Comparison of ENCODE assay signal across 9 mouse cellular contexts in genomic region chr13:23429771-23430380, GRCm38 (mm10). TPM values are rescaled to one million over a fixed set of nuclear protein-coding genes. Genes with fewer than 3 reads are reported as not detected.
DNase-seq lines count a peak whose midpoint lies in the region; ATAC-seq and TF ChIP-seq lines count a peak whose summit lies in the region.
"Had no signal": no experiment of that assay in that cellular context is flagged by ENCODE, and none has a peak within 500 bp of the region (broad histone marks: within the 10 kb centered on the region; RNA-seq: fewer than 3 reads in every experiment).

No protein-coding gene starts in this region.

- no peak for ATAC-seq in hindbrain, embryonic 12.5 days (ENCODE audit: low FRiP score)
- ATAC-seq in midbrain, embryonic 13.5 days: no peak

- H3K4me1 ChIP-seq in bone marrow, adult 2 months (ENCODE audit: control insufficient read depth, insufficient read depth, low read length): no peaks in the 10 kb centered on the region; the same call in 1 of the 2 replicates
- H3K4me1 ChIP-seq in hindbrain, embryonic 12.5 days: peaks cover 9% of the 10 kb centered on the region; the same call in 1 of the 2 replicates
- peaks cover 30% of the 10 kb centered on the region for H3K4me1 ChIP-seq in midbrain, embryonic 13.5 days (replicated peaks)

- no peaks in the 10 kb centered on the region for H3K27me3 ChIP-seq in hindbrain, embryonic 12.5 days
- H3K27me3 ChIP-seq in midbrain, embryonic 13.5 days: no peaks in the 10 kb centered on the region

- intact Hi-C loops in gastrocnemius, adult 2 months (cut with DNase I): loop anchor here (5.0 to 10.0 kb wide), 3 partner anchors 307 to 1645 kb away; partner anchors contain the start of genes Hist1h1b, Hist1h1c, Hist1h2an and Hist1h2bp
- intact Hi-C loops in gastrocnemius, postnatal 14 days (cut with DNase I; ENCODE audit: low total_unique reads): loop anchor here (10.0 kb wide), 2 partner anchors 165 to 1405 kb away; no protein-coding TSS in a partner anchor

- H3K4me3 ChIP-seq in gastrocnemius, adult 2 months: peak overlapping the region; percentile 78
- H3K4me3 ChIP-seq in bone marrow, adult 2 months (replicated peaks; ENCODE audit: control insufficient read depth, low read depth, low read length): peak overlapping the region; percentile 29
- H3K4me3 ChIP-seq in hindbrain, embryonic 12.5 days: peak overlapping the region; percentile 54
- peak overlapping the region; percentile 62 for H3K4me3 ChIP-seq in midbrain, embryonic 13.5 days (replicated peaks)

- H3K4me2 ChIP-seq in hindbrain, embryonic 12.5 days (replicated peaks): peak overlapping the region; percentile 60
- peak overlapping the region; percentile 62 for H3K4me2 ChIP-seq in midbrain, embryonic 13.5 days (replicated peaks)

- H3K9ac ChIP-seq in hindbrain, embryonic 12.5 days: peak overlapping the region; percentile 68; the same call in 1 of the 2 replicates
- peak overlapping the region; percentile 71 for H3K9ac ChIP-seq in midbrain, embryonic 13.5 days (replicated peaks)

- WGBS in bone marrow, adult 2 months: 22% methylated on average over 10 of the region's 10 CpGs
- WGBS in hindbrain, embryonic 12.5 days: 42% methylated on average over 10 of the region's 10 CpGs
- WGBS in midbrain, embryonic 13.5 days: 46% methylated on average over 10 of the region's 10 CpGs

- H3K27ac ChIP-seq in gastrocnemius, adult 2 months: peak overlapping the region; percentile 88
- H3K27ac ChIP-seq in bone marrow, adult 2 months (ENCODE audit: control insufficient read depth, insufficient read depth, low read depth, low read length, poor library complexity): no peak overlapping the region
- H3K27ac ChIP-seq in hindbrain, embryonic 12.5 days: no peak overlapping the region; the same call in 1 of the 2 replicates
- H3K27ac ChIP-seq in midbrain, embryonic 13.5 days: no peak overlapping the region

- no peak for TF ChIP-seq POLR2A in bone marrow, adult 2 months (IDR thresholded peaks at IDR 0.05; ENCODE audit: borderline replicate concordance, control insufficient read depth, low read depth, low read length)

- TF ChIP-seq CTCF in gastrocnemius, adult 2 months (IDR thresholded peaks at IDR 0.05): no peak
- no peak for TF ChIP-seq CTCF in bone marrow, adult 2 months (IDR thresholded peaks at IDR 0.05; ENCODE audit: control insufficient read depth, insufficient read depth, low read length)

- H3K36me3 ChIP-seq in hindbrain, embryonic 12.5 days: no peaks in the 10 kb centered on the region
- no peaks in the 10 kb centered on the region for H3K36me3 ChIP-seq in midbrain, embryonic 13.5 days

- DNase-seq in gastrocnemius, adult 2 months: no peak
- DNase-seq in gastrocnemius, postnatal 14 days: no peak
- no peak for DNase-seq in spleen, adult 18-20 months
- no peak for DNase-seq in cerebellum, postnatal 25 days
- no peak for DNase-seq in cerebellum, adult 8-10 months

- H3K9me3 ChIP-seq in hindbrain, embryonic 12.5 days (replicated peaks): no peaks in the 10 kb centered on the region
- H3K9me3 ChIP-seq in midbrain, embryonic 13.5 days: no peaks in the 10 kb centered on the region

RNA-seq across cellular contexts. Expression of gene Abt1, which starts 6.2 kb away (rescaled TPM):
- total RNA-seq in gastrocnemius, adult 2 months (2021): 1 to 10 TPM; 3.6 to 3.9 TPM
- total RNA-seq in gastrocnemius, postnatal 14 days (2021): 1 to 10 TPM; 4.5 to 4.7 TPM
- 8.5 and 10.4 TPM in 2 replicates for polyA plus RNA-seq in bone marrow, adult 2 months (2011; ENCODE audit: insufficient read depth, insufficient read length, low replicate concordance, missing spikeins)
- polyA plus RNA-seq in hindbrain, embryonic 12.5 days (2016; fragmentation: Nextera tagmentation; extraction: Ambion mirVana): 11.6 and 12.0 TPM in 2 replicates
- polyA plus RNA-seq in midbrain, embryonic 13.5 days (2015; fragmentation: Nextera tagmentation; extraction: Ambion mirVana): 10.8 TPM in 2 replicates

RNA-seq across cellular contexts. Expression of gene Btn1a1, which starts 35.8 kb away (rescaled TPM):
- not detected for total RNA-seq in gastrocnemius, adult 2 months (2021)
- total RNA-seq in gastrocnemius, postnatal 14 days (2021): not detected
- polyA plus RNA-seq in bone marrow, adult 2 months (2011; ENCODE audit: insufficient read depth, insufficient read length, low replicate concordance, missing spikeins): 0.87 and 3.1 TPM in 2 replicates
- polyA plus RNA-seq in hindbrain, embryonic 12.5 days (2016; fragmentation: Nextera tagmentation; extraction: Ambion mirVana): 0.12 TPM in 1 of 2 replicates, not detected in the other
- 0.04 and 0.13 TPM in 2 replicates for polyA plus RNA-seq in midbrain, embryonic 13.5 days (2015; fragmentation: Nextera tagmentation; extraction: Ambion mirVana)

RNA-seq across cellular contexts. Expression of gene Btn2a2, which starts 58.8 kb away (rescaled TPM):
- total RNA-seq in gastrocnemius, adult 2 months (2021): not detected
- total RNA-seq in gastrocnemius, postnatal 14 days (2021): not detected
- 0.47 TPM in 1 of 2 replicates, not detected in the other for polyA plus RNA-seq in bone marrow, adult 2 months (2011; ENCODE audit: insufficient read depth, insufficient read length, low replicate concordance, missing spikeins)
- polyA plus RNA-seq in hindbrain, embryonic 12.5 days (2016; fragmentation: Nextera tagmentation; extraction: Ambion mirVana): 0.34 and 0.43 TPM in 2 replicates
- 0.13 TPM in 2 replicates for polyA plus RNA-seq in midbrain, embryonic 13.5 days (2015; fragmentation: Nextera tagmentation; extraction: Ambion mirVana)
- polyA plus RNA-seq: spleen, adult 2 months had no signal
